Mouse (Mus musculus) ovary, postnatal 14 days (tissue): Measurements from ENCODE around the gene Wnt8b.

ENCODE experiments used
- DNase-seq: peaks from one replicate; pipeline ENCODE4 v3.0.0; 2022; ENCODE audit warnings: low spot score

Gene Wnt8b

GRCm38 (mm10) chr19:44562652-44563206 is 69.5 kb downstream of the Wnt8b start, which contains the start of gene Hif1an:
Gene Hif1an (plus strand): TSS chr19:44562850.
- peak; percentile 94 for DNase-seq
